Mouse (Mus musculus): Measurements from ENCODE around the gene S100g. TPM values are rescaled to one million over a fixed set of nuclear protein-coding genes. Genes with fewer than 3 reads are reported as not detected.
A peak's percentile ranks its signal among the peaks of the same experiment; 100 is the strongest.

The S100g gene
- total RNA-seq (2021) = not detected

GRCm38 (mm10) chrX:162964383-162964782 lies at the start of gene S100g:
Gene S100g (minus strand): TSS chrX:162964599.
- intact Hi-C loops (cut with DNase I) = no loop called here
- no peak for DNase-seq

DNA sequence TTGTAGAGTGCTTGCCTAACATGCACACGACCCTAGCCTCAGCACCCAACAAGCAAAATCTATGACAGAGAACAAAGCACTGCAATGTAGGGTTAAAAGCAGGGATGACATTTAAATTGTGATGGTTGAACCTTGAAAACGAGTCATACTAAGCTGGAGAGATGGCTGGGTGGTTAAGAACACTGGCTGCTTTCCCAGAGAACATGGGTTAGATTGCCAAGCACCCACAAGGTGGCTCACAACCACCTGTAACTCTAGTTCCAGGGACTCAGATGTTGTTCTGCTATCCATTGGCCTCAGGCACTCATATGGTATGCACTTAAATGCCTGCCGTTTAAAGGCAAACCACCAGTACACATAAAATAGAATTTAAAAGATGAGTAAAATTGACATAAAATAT lies 27.7 kb upstream of the S100g start:
- intact Hi-C loops (cut with DNase I) = no loop called here
- DNase-seq = no peak

DNA sequence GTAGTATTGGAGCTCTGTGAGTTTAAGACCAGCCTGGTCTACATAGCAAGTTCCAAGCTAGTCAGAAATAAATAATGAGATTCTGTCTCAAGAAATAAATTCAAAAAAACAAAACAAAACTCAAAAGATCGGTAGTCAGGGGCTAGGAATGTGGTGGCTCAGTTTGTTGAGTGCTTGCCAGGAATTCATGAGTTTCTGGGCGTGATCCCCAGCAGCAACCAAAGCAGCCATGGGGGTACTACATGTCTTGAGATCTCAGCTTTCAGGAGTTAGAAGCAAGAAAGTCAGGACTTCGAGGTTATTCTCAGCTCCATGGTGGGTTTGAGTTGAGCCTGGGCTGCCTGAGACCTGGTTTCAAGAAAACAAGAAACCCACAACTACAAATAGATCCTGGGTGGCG lies 27.0 kb upstream of the S100g start:
- intact Hi-C loops (cut with DNase I) = no loop called here
- DNase-seq = no peak

- intact Hi-C loops (cut with DNase I) = no loop called here
- no peak for DNase-seq
Observed at GRCm38 (mm10) chrX:162986876-162987495, 22.6 kb upstream of the S100g start.

GRCm38 (mm10) chrX:162976194-162976593 lies 11.8 kb upstream of the S100g start:
- DNase-seq = no peak
- intact Hi-C loops (cut with DNase I) = no loop called here

- intact Hi-C loops (cut with DNase I) = no loop called here
- DNase-seq = peak in 1 of 2 experiments; percentile 2
Observed at GRCm38 (mm10) chrX:162967456-162967855, 3.1 kb upstream of the S100g start.

GRCm38 (mm10) chrX:162963840-162964239 lies 559 bp downstream of the S100g start:
- no peak for DNase-seq
- intact Hi-C loops (cut with DNase I) = no loop called here

DNA sequence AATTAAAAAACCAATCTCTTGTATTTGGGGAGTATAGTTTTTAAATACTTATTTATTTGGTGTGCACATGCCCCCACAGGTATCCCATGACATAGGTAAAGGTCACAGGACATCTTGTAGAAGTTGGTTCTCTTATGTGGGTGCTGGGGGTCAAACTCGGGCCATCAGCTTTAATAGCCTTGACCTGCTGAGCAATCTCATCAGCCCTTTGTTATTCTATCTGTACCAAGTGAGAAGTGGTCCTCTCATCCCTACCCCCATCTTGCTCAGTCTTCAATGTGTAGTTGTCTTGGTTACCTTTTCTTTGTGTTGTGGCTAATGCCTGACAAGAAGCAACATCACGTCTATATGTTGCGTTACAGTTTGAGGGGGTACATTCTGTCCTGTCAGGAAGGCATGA lies 6.5 kb downstream of the S100g start:
- intact Hi-C loops (cut with DNase I) = no loop called here

GRCm38 (mm10) chrX:162949811-162950439 lies 14.5 kb downstream of the S100g start:
- intact Hi-C loops (cut with DNase I) = loop anchor here (10.0 kb wide), 2 partner anchors 1055 to 1115 kb away; no protein-coding TSS in a partner anchor
- DNase-seq = peak in 1 of 2 experiments; percentile 18

More for the DNA sequence above, 6.5 kb downstream of the S100g start:
- no peak for DNase-seq

GRCm38 (mm10) chrX:162942027-162942426 lies 22.4 kb downstream of the S100g start:
- intact Hi-C loops (cut with DNase I) = loop anchor here (10.0 kb wide), 2 partner anchors 1063 to 1123 kb away; no protein-coding TSS in a partner anchor
- no peak for DNase-seq

DNA sequence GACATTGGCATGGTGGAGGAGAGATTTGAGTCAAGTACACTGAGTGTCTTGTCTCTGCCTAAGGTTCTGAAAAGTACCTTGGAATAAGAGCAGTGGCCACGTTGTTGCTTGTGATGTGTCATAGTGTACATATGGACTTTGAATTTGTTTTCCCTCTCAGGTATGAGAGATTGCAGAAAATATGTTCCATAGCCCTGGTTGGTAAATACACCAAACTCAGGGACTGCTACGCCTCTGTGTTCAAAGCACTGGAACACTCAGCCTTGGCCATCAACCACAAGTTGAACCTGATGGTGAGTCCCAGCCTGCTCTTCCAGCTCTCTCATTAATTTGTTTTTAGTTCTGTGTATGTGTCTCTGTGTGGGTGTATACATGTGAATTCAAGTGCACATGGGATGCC lies 32.9 kb downstream of the S100g start:
- intact Hi-C loops (cut with DNase I) = no loop called here
- DNase-seq = no peak

DNA sequence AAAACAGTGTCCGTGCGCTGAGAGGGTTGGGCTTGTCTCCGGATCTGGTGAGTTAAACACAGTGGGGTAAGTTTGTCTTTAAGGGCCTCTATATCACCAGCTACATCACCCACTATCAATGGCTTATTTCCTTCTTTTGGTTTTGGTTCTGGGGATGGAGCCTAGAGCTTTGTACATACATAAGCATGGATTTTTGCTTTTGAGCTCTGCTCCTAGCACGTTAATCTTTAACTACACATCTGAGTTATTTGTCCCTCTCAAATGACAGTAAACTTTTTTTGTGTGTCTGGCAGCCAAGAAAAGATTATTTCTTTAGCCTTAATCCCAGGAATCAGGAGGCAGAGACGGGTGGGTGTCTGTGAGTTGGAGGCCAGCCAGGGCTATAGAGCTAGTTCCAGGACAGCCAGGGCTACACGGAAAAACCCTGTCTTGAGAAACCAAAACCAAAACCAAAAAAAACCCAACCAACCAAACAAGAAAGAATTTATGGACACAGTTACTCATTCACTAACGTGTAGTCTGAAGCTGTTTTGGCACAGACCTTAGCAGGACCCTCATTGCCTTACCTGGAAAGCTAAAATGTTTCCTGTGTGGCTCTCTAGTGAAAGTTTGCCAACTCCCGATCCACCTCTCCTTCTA lies 42.8 kb downstream of the S100g start:
- no peak for DNase-seq
- intact Hi-C loops (cut with DNase I) = no loop called here

DNA sequence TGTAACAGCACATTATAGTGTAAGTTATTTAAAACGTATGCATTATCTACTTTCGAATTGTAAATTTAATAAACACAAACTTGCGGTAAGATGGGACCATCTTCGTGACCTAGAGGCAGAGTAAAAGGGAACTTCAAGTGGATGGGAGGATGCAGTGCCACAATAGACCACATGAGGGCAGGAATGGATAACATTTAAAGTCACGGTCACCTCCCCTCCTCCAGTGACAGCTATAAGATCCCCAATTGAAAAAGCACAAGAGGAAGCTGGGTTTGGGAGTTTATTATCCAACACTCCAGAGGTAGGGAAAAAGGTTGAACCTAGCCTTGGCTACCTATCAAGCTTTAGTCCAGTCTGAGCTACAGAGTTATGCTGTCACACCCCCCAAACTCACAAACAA lies 48.7 kb downstream of the S100g start:
- DNase-seq = peak; percentile 41 to 59
- intact Hi-C loops (cut with DNase I) = loop anchor here (1.0 to 10.0 kb wide), 2 partner anchors 1149 to 1263 kb away; no protein-coding TSS in a partner anchor

DNA sequence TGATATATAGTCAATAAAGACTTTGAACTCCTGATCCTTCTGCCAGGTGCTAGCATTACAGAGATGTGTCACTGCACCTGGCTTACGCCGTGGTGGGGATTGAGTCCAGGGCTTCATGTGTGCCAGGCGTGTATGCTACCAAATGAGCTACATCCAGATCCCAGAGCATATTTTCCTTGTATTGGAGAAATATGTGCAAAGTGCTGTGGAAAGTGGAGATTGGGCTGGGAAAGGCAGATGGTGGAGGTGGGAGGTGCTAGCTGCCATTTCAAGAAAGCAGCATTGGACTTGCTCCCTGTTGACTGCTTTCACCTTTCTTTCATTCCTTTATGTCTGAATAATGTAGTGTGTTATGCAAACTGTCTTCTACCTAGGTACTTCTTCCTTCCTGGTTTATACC lies 50.7 kb downstream of the S100g start:
- no peak for DNase-seq
- intact Hi-C loops (cut with DNase I) = loop anchor here (10.0 kb wide), 1 partner anchor 1151 kb away; no protein-coding TSS in a partner anchor

Other genes with a start within 250 kb of the S100g start
- gene Rbbp7, start 204.2 kb downstream of the S100g start, total RNA-seq (2021) = 100 to 1,000 TPM; 155 to 167 TPM
- gene Txlng, start 135.1 kb downstream of the S100g start, total RNA-seq (2021) = 1 to 10 TPM; 8.3 to 8.8 TPM
- 10 to 100 TPM; 27.4 to 31.3 TPM for gene Syap1, start 76.2 kb downstream of the S100g start, total RNA-seq (2021)
- gene Ctps2, start 63.4 kb downstream of the S100g start, total RNA-seq (2021) = 10 to 100 TPM; 12.5 to 17.3 TPM

Data from heart, postnatal 36 days (tissue).